Mouse (Mus musculus): Measurements from ENCODE around the gene Abcc10. TPM values are rescaled to one million over a fixed set of nuclear protein-coding genes. Genes with fewer than 3 reads are reported as not detected.
A peak's percentile ranks its signal among the peaks of the same experiment; 100 is the strongest.

Abcc10 gene
- polyA plus RNA-seq, 1 experiment from 2014 or later, result 1.7 TPM

- ATAC-seq (ENCODE audit: low read depth) (no peak), DNase-seq (no peak)
- Histone ChIP-seq H3K4me3 (replicated peaks) (no peak overlapping the region), H3K27me3 (peaks cover 41% of the 10 kb centered on the region), H3K4me2 (no peak overlapping the region), H3K4me1 (replicated peaks) (peaks cover 21% of the 10 kb centered on the region), H3K27ac (no peak overlapping the region), H3K9ac (no peak overlapping the region), H3K36me3 (peaks cover 50% of the 10 kb centered on the region), H3K9me3 (replicated peaks) (no peaks in the 10 kb centered on the region)
- 31% methylated on average over 6 of the region's 6 CpGs for WGBS (ENCODE audit: insufficient replicate concordance)
Measured at GRCm38 (mm10) chr17:46255147-46255546, 73.0 kb downstream of the Abcc10 start.

- H3K36me3 ChIP-seq, result peaks cover 50% of the 10 kb centered on the region
- peak overlapping the region; percentile 97 for H3K4me2 ChIP-seq
- peak overlapping the region; percentile 63 for H3K9ac ChIP-seq
- ATAC-seq (ENCODE audit: low read depth) (peak; percentile 3; the same call in 1 of the 2 replicates), DNase-seq (no peak)
- peaks cover 31% of the 10 kb centered on the region for H3K4me1 ChIP-seq (replicated peaks)
- no peaks in the 10 kb centered on the region for H3K9me3 ChIP-seq (replicated peaks)
- WGBS (ENCODE audit: insufficient replicate concordance), result under 1% methylated on average over 52 of the region's 54 CpGs
- no peak overlapping the region for H3K27ac ChIP-seq
- peak overlapping the region; percentile 68 for H3K4me3 ChIP-seq (replicated peaks)
- H3K27me3 ChIP-seq, result peaks cover 41% of the 10 kb centered on the region
Measured at GRCm38 (mm10) chr17:46254106-46254505, 74.0 kb downstream of the Abcc10 start.

- WGBS (ENCODE audit: insufficient replicate concordance), result 1% methylated on average over 42 of the region's 48 CpGs
- H3K27me3 ChIP-seq, result peaks cover 41% of the 10 kb centered on the region
- H3K9me3 ChIP-seq (replicated peaks), result no peaks in the 10 kb centered on the region
- peaks cover 46% of the 10 kb centered on the region for H3K36me3 ChIP-seq
- ATAC-seq (ENCODE audit: low read depth) (peak; percentile 76), DNase-seq (peak; percentile 75)
- H3K4me3 ChIP-seq (replicated peaks), result peak within 1 kb of the TSS; percentile 68
- H3K4me2 ChIP-seq, result peak within 1 kb of the TSS; percentile 97
- peaks cover 36% of the 10 kb centered on the region for H3K4me1 ChIP-seq (replicated peaks)
- H3K9ac ChIP-seq, result peak within 1 kb of the TSS; percentile 63
- H3K27ac ChIP-seq, result no peak within 1 kb of the TSS
Measured at GRCm38 (mm10) chr17:46253452-46254084, 74.6 kb downstream of the Abcc10 start, which contains the start of gene Lrrc73. Gene Lrrc73 (plus strand): TSS chr17:46253531.

Other genes starting within 250 kb of the Abcc10 start
- gene Mrps18a, start 217.4 kb downstream of the Abcc10 start, polyA plus RNA-seq (2015; fragmentation: Nextera tagmentation; extraction: Ambion mirVana), result 92.4 and 99.6 TPM in 2 replicates
- 0.72 and 0.96 TPM in 2 replicates for gene Rsph9, start 184.1 kb downstream of the Abcc10 start, polyA plus RNA-seq (2015; fragmentation: Nextera tagmentation; extraction: Ambion mirVana)
- gene Mad2l1bp, start 174.8 kb downstream of the Abcc10 start, polyA plus RNA-seq (2015; fragmentation: Nextera tagmentation; extraction: Ambion mirVana), result 44.4 and 46.9 TPM in 2 replicates
- 25.7 and 27.0 TPM in 2 replicates for gene Gtpbp2, start 167.3 kb downstream of the Abcc10 start, polyA plus RNA-seq (2015; fragmentation: Nextera tagmentation; extraction: Ambion mirVana)
- 19.0 and 23.9 TPM in 2 replicates for gene Polh, start 125.7 kb downstream of the Abcc10 start, polyA plus RNA-seq (2015; fragmentation: Nextera tagmentation; extraction: Ambion mirVana)
- 19.0 and 23.5 TPM in 2 replicates for gene Xpo5, start 125.6 kb downstream of the Abcc10 start, polyA plus RNA-seq (2015; fragmentation: Nextera tagmentation; extraction: Ambion mirVana)
- 49.0 and 49.9 TPM in 2 replicates for gene Polr1c, start 80.3 kb downstream of the Abcc10 start, polyA plus RNA-seq (2015; fragmentation: Nextera tagmentation; extraction: Ambion mirVana)
- gene Yipf3, start 80.3 kb downstream of the Abcc10 start, polyA plus RNA-seq (2015; fragmentation: Nextera tagmentation; extraction: Ambion mirVana), result 39.8 and 41.8 TPM in 2 replicates
- 0.06 and 0.10 TPM in 2 replicates for gene Lrrc73, start 74.8 kb downstream of the Abcc10 start, polyA plus RNA-seq (2015; fragmentation: Nextera tagmentation; extraction: Ambion mirVana)
- 11.2 and 12.1 TPM in 2 replicates for gene Tjap1, start 45.3 kb downstream of the Abcc10 start, polyA plus RNA-seq (2015; fragmentation: Nextera tagmentation; extraction: Ambion mirVana)
- 0.09 TPM in 1 of 2 replicates, not detected in the other for gene Dlk2, start 30.9 kb downstream of the Abcc10 start, polyA plus RNA-seq (2015; fragmentation: Nextera tagmentation; extraction: Ambion mirVana)
- gene Zfp318, start 55.4 kb upstream of the Abcc10 start, polyA plus RNA-seq (2015; fragmentation: Nextera tagmentation; extraction: Ambion mirVana), result 1.2 and 1.4 TPM in 2 replicates
- not detected in 2 replicates for gene Crip3, start 100.6 kb upstream of the Abcc10 start, polyA plus RNA-seq (2015; fragmentation: Nextera tagmentation; extraction: Ambion mirVana)
- gene Slc22a7, start 110.1 kb upstream of the Abcc10 start, polyA plus RNA-seq (2015; fragmentation: Nextera tagmentation; extraction: Ambion mirVana), result not detected in 2 replicates
- gene Ttbk1, start 159.3 kb upstream of the Abcc10 start, polyA plus RNA-seq (2015; fragmentation: Nextera tagmentation; extraction: Ambion mirVana), result 0.02 TPM in 2 replicates
- gene Dnph1, start 168.4 kb upstream of the Abcc10 start, polyA plus RNA-seq (2015; fragmentation: Nextera tagmentation; extraction: Ambion mirVana), result 34.6 and 35.1 TPM in 2 replicates
- 0.44 and 0.84 TPM in 2 replicates for gene Cul9, start 218.0 kb upstream of the Abcc10 start, polyA plus RNA-seq (2015; fragmentation: Nextera tagmentation; extraction: Ambion mirVana)
- gene Srf, start 227.8 kb upstream of the Abcc10 start, polyA plus RNA-seq (2015; fragmentation: Nextera tagmentation; extraction: Ambion mirVana), result 2.9 and 3.2 TPM in 2 replicates

All from liver, embryonic 13.5 days (tissue).